Mouse (Mus musculus): ENCODE data around the gene Prickle1. TPM values are rescaled to one million over a fixed set of nuclear protein-coding genes. Genes with fewer than 3 reads are reported as not detected.

The Prickle1 gene
- total RNA-seq, 4 experiments from 2014 or later = 67.6 to 75.5 (median 72.2) TPM

Other genes with a start within 250 kb of the Prickle1 start
- gene Zcrb1, start 197.6 kb downstream of the Prickle1 start, total RNA-seq (2022) = 10 to 100 TPM; 64.6 to 82.9 (median 74.2) TPM
- gene Pphln1, start 197.5 kb downstream of the Prickle1 start, total RNA-seq (2022) = 10 to 100 TPM; 34.3 to 49.4 (median 43.9) TPM